Mouse (Mus musculus): ENCODE measurements around the gene Wfdc3. TPM values are rescaled to one million over a fixed set of nuclear protein-coding genes. Genes with fewer than 3 reads are reported as not detected.

Gene Wfdc3
- polyA plus RNA-seq, 1 experiment from 2014 or later = 0.95 TPM

- Histone ChIP-seq H3K9me3 (ENCODE audit: control insufficient read depth, low read depth, low read length) (no peaks in the 10 kb centered on the region), H3K4me3 (ENCODE audit: low read depth, low read length) (no peak within 1 kb of the TSS), H3K4me1 (ENCODE audit: control insufficient read depth, insufficient read depth, low read length) (no peaks in the 10 kb centered on the region), H3K36me3 (ENCODE audit: control insufficient read depth, insufficient read depth, low read length) (no peaks in the 10 kb centered on the region), H3K4me2 (replicated peaks; ENCODE audit: low read depth, low read length) (no peak within 1 kb of the TSS), H3K27ac (ENCODE audit: low read length) (no peak within 1 kb of the TSS), H3K9ac (replicated peaks; ENCODE audit: low read depth, low read length) (no peak within 1 kb of the TSS), H3K27me3 (ENCODE audit: control insufficient read depth, insufficient read depth, low read length) (no peaks in the 10 kb centered on the region)
- WGBS = 66% methylated on average over 3 of the region's 3 CpGs
- ATAC-seq (ENCODE audit: insufficient number of reproducible peaks, insufficient read depth, low FRiP score, low read depth) = no peak
Observed at GRCm38 (mm10) chr2:164684807-164685206, 60.9 kb downstream of the Wfdc3 start, which contains the start of gene Wfdc13. Gene Wfdc13, plus strand, starts transcription at chr2:164685107.

Other genes with a start within 250 kb of the Wfdc3 start
- gene Pigt, start 248.4 kb downstream of the Wfdc3 start, polyA plus RNA-seq (2014; fragmentation: Nextera tagmentation; extraction: Ambion mirVana) = 83.0 and 86.0 TPM in 2 replicates
- 241 and 274 TPM in 2 replicates for gene Wfdc2, start 183.5 kb downstream of the Wfdc3 start, polyA plus RNA-seq (2014; fragmentation: Nextera tagmentation; extraction: Ambion mirVana)
- not detected in 2 replicates for gene Spint3, start 172.5 kb downstream of the Wfdc3 start, polyA plus RNA-seq (2014; fragmentation: Nextera tagmentation; extraction: Ambion mirVana)
- gene Wfdc6a, start 160.5 kb downstream of the Wfdc3 start, polyA plus RNA-seq (2014; fragmentation: Nextera tagmentation; extraction: Ambion mirVana) = 2.1 and 2.3 TPM in 2 replicates
- not detected in 2 replicates for gene Eppin, start 152.3 kb downstream of the Wfdc3 start, polyA plus RNA-seq (2014; fragmentation: Nextera tagmentation; extraction: Ambion mirVana)
- not detected in 2 replicates for gene Wfdc6b, start 132.4 kb downstream of the Wfdc3 start, polyA plus RNA-seq (2014; fragmentation: Nextera tagmentation; extraction: Ambion mirVana)
- not detected in 2 replicates for gene Wfdc8, start 132.3 kb downstream of the Wfdc3 start, polyA plus RNA-seq (2014; fragmentation: Nextera tagmentation; extraction: Ambion mirVana)
- gene Wfdc16, start 107.1 kb downstream of the Wfdc3 start, polyA plus RNA-seq (2014; fragmentation: Nextera tagmentation; extraction: Ambion mirVana) = not detected in 2 replicates
- 0.64 and 1.3 TPM in 2 replicates for gene Wfdc10, start 89.9 kb downstream of the Wfdc3 start, polyA plus RNA-seq (2014; fragmentation: Nextera tagmentation; extraction: Ambion mirVana)
- not detected in 2 replicates for gene Wfdc9, start 89.3 kb downstream of the Wfdc3 start, polyA plus RNA-seq (2014; fragmentation: Nextera tagmentation; extraction: Ambion mirVana)
- not detected in 2 replicates for gene Wfdc11, start 71.8 kb downstream of the Wfdc3 start, polyA plus RNA-seq (2014; fragmentation: Nextera tagmentation; extraction: Ambion mirVana)
- gene Wfdc13, start 60.8 kb downstream of the Wfdc3 start, polyA plus RNA-seq (2014; fragmentation: Nextera tagmentation; extraction: Ambion mirVana) = 2.4 and 2.5 TPM in 2 replicates
- gene Spint4, start 47.4 kb downstream of the Wfdc3 start, polyA plus RNA-seq (2014; fragmentation: Nextera tagmentation; extraction: Ambion mirVana) = not detected in 2 replicates
- gene Spint5, start 30.6 kb downstream of the Wfdc3 start, polyA plus RNA-seq (2014; fragmentation: Nextera tagmentation; extraction: Ambion mirVana) = not detected in 2 replicates
- 64.0 and 69.8 TPM in 2 replicates for gene Dnttip1, start 52 bp upstream of the Wfdc3 start, polyA plus RNA-seq (2014; fragmentation: Nextera tagmentation; extraction: Ambion mirVana)
- gene Ube2c, start 24.0 kb upstream of the Wfdc3 start, polyA plus RNA-seq (2014; fragmentation: Nextera tagmentation; extraction: Ambion mirVana) = 396 and 433 TPM in 2 replicates
- 1.1 and 2.1 TPM in 2 replicates for gene Tnnc2, start 34.0 kb upstream of the Wfdc3 start, polyA plus RNA-seq (2014; fragmentation: Nextera tagmentation; extraction: Ambion mirVana)
- 24.4 and 29.5 TPM in 2 replicates for gene Snx21, start 39.9 kb upstream of the Wfdc3 start, polyA plus RNA-seq (2014; fragmentation: Nextera tagmentation; extraction: Ambion mirVana)
- 18.8 and 19.2 TPM in 2 replicates for gene Acot8, start 59.0 kb upstream of the Wfdc3 start, polyA plus RNA-seq (2014; fragmentation: Nextera tagmentation; extraction: Ambion mirVana)
- 9.0 and 9.2 TPM in 2 replicates for gene Zswim3, start 59.2 kb upstream of the Wfdc3 start, polyA plus RNA-seq (2014; fragmentation: Nextera tagmentation; extraction: Ambion mirVana)
- gene Zswim1, start 76.8 kb upstream of the Wfdc3 start, polyA plus RNA-seq (2014; fragmentation: Nextera tagmentation; extraction: Ambion mirVana) = 16.0 and 17.6 TPM in 2 replicates
- gene Spata25, start 82.6 kb upstream of the Wfdc3 start, polyA plus RNA-seq (2014; fragmentation: Nextera tagmentation; extraction: Ambion mirVana) = not detected in 2 replicates
- 130 and 134 TPM in 2 replicates for gene Ctsa, start 86.9 kb upstream of the Wfdc3 start, polyA plus RNA-seq (2014; fragmentation: Nextera tagmentation; extraction: Ambion mirVana)
- 6.3 and 8.3 TPM in 2 replicates for gene Neurl2, start 87.5 kb upstream of the Wfdc3 start, polyA plus RNA-seq (2014; fragmentation: Nextera tagmentation; extraction: Ambion mirVana)
- 50.6 and 53.2 TPM in 2 replicates for gene Pltp, start 111.8 kb upstream of the Wfdc3 start, polyA plus RNA-seq (2014; fragmentation: Nextera tagmentation; extraction: Ambion mirVana)
- 70.6 and 87.3 TPM in 2 replicates for gene Pcif1, start 133.4 kb upstream of the Wfdc3 start, polyA plus RNA-seq (2014; fragmentation: Nextera tagmentation; extraction: Ambion mirVana)
- gene Zfp335, start 165.8 kb upstream of the Wfdc3 start, polyA plus RNA-seq (2014; fragmentation: Nextera tagmentation; extraction: Ambion mirVana) = 11.8 and 12.7 TPM in 2 replicates
- 1.2 and 1.8 TPM in 2 replicates for gene Mmp9, start 194.8 kb upstream of the Wfdc3 start, polyA plus RNA-seq (2014; fragmentation: Nextera tagmentation; extraction: Ambion mirVana)
- 1.4 and 2.1 TPM in 2 replicates for gene Slc12a5, start 214.9 kb upstream of the Wfdc3 start, polyA plus RNA-seq (2014; fragmentation: Nextera tagmentation; extraction: Ambion mirVana)

Data from stomach, embryonic 14.5 days (tissue).